In genomic region chr5:74205509-74205908, GRCm38 (mm10) we compare ENCODE assay signal across 12 mouse cellular contexts. TPM values are rescaled to one million over a fixed set of nuclear protein-coding genes. Genes with fewer than 3 reads are reported as not detected.
DNase-seq lines count a peak whose midpoint lies in the region; ATAC-seq lines count a peak whose summit lies in the region.
"Had no signal": no experiment of that assay in that cellular context is flagged by ENCODE, and none has a peak within 500 bp of the region (broad histone marks: within the 10 kb centered on the region; RNA-seq: fewer than 3 reads in every experiment).

No protein-coding gene starts in this region.

- DNase-seq in hindbrain, embryonic 10.5 days (ENCODE audit: low spot score) = no peak
- DNase-seq in hindbrain, embryonic 14.5 days (ENCODE audit: low spot score) = no peak
- peak; percentile 21 for DNase-seq in thymus, postnatal 0 days (ENCODE audit: low spot score)
- no peak for DNase-seq in thymus, postnatal 4 days
- DNase-seq in ovary, postnatal 14 days (ENCODE audit: low spot score) = no peak
- no peak for DNase-seq in spleen, postnatal 36 days (ENCODE audit: low spot score in 2 of 2)
- DNase-seq: cerebellum, adult 2 months; kidney, adult 8-10 months; right cerebral cortex, adult 18-20 months had no signal

- peaks cover 45% of the 10 kb centered on the region for H3K4me1 ChIP-seq in hindbrain, embryonic 10.5 days (replicated peaks)
- H3K4me1 ChIP-seq in hindbrain, embryonic 14.5 days (replicated peaks; ENCODE audit: control insufficient read depth, insufficient read depth, low read length) = 0 out of 2 replicates have a peak, but pooled peaks cover 4% of the 10 kb centered on the region
- H3K4me1 ChIP-seq in embryonic facial prominence, embryonic 15.5 days = peaks cover 47% of the 10 kb centered on the region

- peaks cover under 1% of the 10 kb centered on the region; the same call in 1 of the 2 replicates for H3K36me3 ChIP-seq in hindbrain, embryonic 10.5 days
- no peaks in the 10 kb centered on the region for H3K36me3 ChIP-seq in hindbrain, embryonic 14.5 days (replicated peaks; ENCODE audit: control insufficient read depth, insufficient read depth)
- no peaks in the 10 kb centered on the region for H3K36me3 ChIP-seq in embryonic facial prominence, embryonic 15.5 days

- 32% methylated on average over 8 of the region's 8 CpGs for WGBS in hindbrain, embryonic 10.5 days
- WGBS in hindbrain, embryonic 14.5 days = 31% methylated on average over 8 of the region's 8 CpGs
- WGBS in embryonic facial prominence, embryonic 15.5 days = 41% methylated on average over 8 of the region's 8 CpGs

- H3K9me3 ChIP-seq in hindbrain, embryonic 10.5 days = peaks cover 5% of the 10 kb centered on the region; the same call in 1 of the 2 replicates
- H3K9me3 ChIP-seq in hindbrain, embryonic 14.5 days (ENCODE audit: control insufficient read depth, low read length) = no peaks in the 10 kb centered on the region
- no peaks in the 10 kb centered on the region for H3K9me3 ChIP-seq in embryonic facial prominence, embryonic 15.5 days (replicated peaks)

- ATAC-seq in hindbrain, embryonic 14.5 days (ENCODE audit: low FRiP score) = no peak
- ATAC-seq in embryonic facial prominence, embryonic 15.5 days (ENCODE audit: insufficient number of reproducible peaks, low FRiP score, low TSS enrichment, low read depth) = no peak
- ATAC-seq: activated CD4-positive, CD25-positive, alpha-beta regulatory T cell, adult 4 months; forebrain, embryonic 14.5 days had no signal

- no peaks in the 10 kb centered on the region for H3K27me3 ChIP-seq in hindbrain, embryonic 10.5 days (ENCODE audit: insufficient read depth, poor library complexity, severe bottlenecking)
- H3K27me3 ChIP-seq in hindbrain, embryonic 14.5 days (ENCODE audit: control insufficient read depth, insufficient read depth, low read length) = no peaks in the 10 kb centered on the region
- H3K27me3 ChIP-seq in embryonic facial prominence, embryonic 15.5 days = no peaks in the 10 kb centered on the region

- H3K9ac ChIP-seq in hindbrain, embryonic 14.5 days = no peak overlapping the region
- H3K9ac ChIP-seq in embryonic facial prominence, embryonic 15.5 days = no peak overlapping the region

- peak overlapping the region; percentile 70 for H3K27ac ChIP-seq in hindbrain, embryonic 10.5 days
- no peak overlapping the region for H3K27ac ChIP-seq in hindbrain, embryonic 14.5 days
- H3K27ac ChIP-seq in embryonic facial prominence, embryonic 15.5 days (replicated peaks) = 0 out of 2 replicates have a peak overlapping the region, but pooled peaks have one; percentile 17

- H3K4me3 ChIP-seq in hindbrain, embryonic 10.5 days = no peak overlapping the region
- H3K4me3 ChIP-seq in hindbrain, embryonic 14.5 days (replicated peaks; ENCODE audit: low read length) = no peak overlapping the region
- no peak overlapping the region for H3K4me3 ChIP-seq in embryonic facial prominence, embryonic 15.5 days (replicated peaks)

- no peak overlapping the region for H3K4me2 ChIP-seq in hindbrain, embryonic 14.5 days (replicated peaks)
- H3K4me2 ChIP-seq in embryonic facial prominence, embryonic 15.5 days (replicated peaks) = no peak overlapping the region

RNA-seq across cellular contexts. Expression of gene Rasl11b, which starts 10.4 kb away (rescaled TPM):
- 30.5 and 32.7 TPM in 2 replicates for polyA plus RNA-seq in hindbrain, embryonic 10.5 days (2016; fragmentation: Nextera tagmentation; extraction: Ambion mirVana)
- 15.4 and 16.5 TPM in 2 replicates for polyA plus RNA-seq in hindbrain, embryonic 14.5 days (2014; fragmentation: Nextera tagmentation; extraction: Ambion mirVana)
- polyA plus RNA-seq in thymus, postnatal 0 days (2015; fragmentation: Nextera tagmentation; extraction: Ambion mirVana) = 26.8 and 28.6 TPM in 2 replicates
- polyA plus RNA-seq in embryonic facial prominence, embryonic 15.5 days (2015; fragmentation: Nextera tagmentation; extraction: Ambion mirVana) = 123 and 138 TPM in 2 replicates
